Mouse (Mus musculus) limb, embryonic 11.5 days (tissue): ENCODE data around the gene St6galnac3. TPM values are rescaled to one million over a fixed set of nuclear protein-coding genes. Genes with fewer than 3 reads are reported as not detected.

Source experiments
- ATAC-seq: fragments of 200-750 bp; cut with Nextera tagmentation; 2 replicates; pipeline ENCODE4 v1.8.0; 2017; ENCODE audit warnings: low read depth; ENCODE audit not compliant: insufficient number of reproducible peaks, low FRiP score, low TSS enrichment
- DNase-seq: peaks from one replicate; pipeline ENCODE4 v3.0.0-alpha.2; 2015; ENCODE audit warnings: low spot score
- H3K27ac ChIP-seq: fragments of 300-500 bp; sonication (generic); replicated peaks from 2 replicates; pipeline ENCODE4 v1.5.1; 2014; ENCODE audit warnings: low read depth, mild to moderate bottlenecking, low read length
- H3K27me3 ChIP-seq: fragments of 300-500 bp; sonication (generic); 2 replicates; pipeline ENCODE4 v1.6.1; 2014; ENCODE audit warnings: mild to moderate bottlenecking, low read length, mixed read lengths; ENCODE audit not compliant: control insufficient read depth, insufficient read depth
- H3K36me3 ChIP-seq: fragments of 300-500 bp; sonication (generic); 2 replicates; pipeline ENCODE4 v1.6.1; 2014; ENCODE audit warnings: mild to moderate bottlenecking, low read length, moderate library complexity, mixed read lengths; ENCODE audit not compliant: control insufficient read depth, insufficient read depth
- H3K4me1 ChIP-seq: fragments of 300-500 bp; sonication (generic); 2 replicates; pipeline ENCODE4 v1.6.1; 2014; ENCODE audit warnings: low read length, mixed read lengths; ENCODE audit not compliant: control insufficient read depth, insufficient read depth
- H3K4me2 ChIP-seq: fragments of 300-500 bp; sonication (generic); 2 replicates; pipeline ENCODE4 v1.6.1; 2014; ENCODE audit warnings: low read depth, mild to moderate bottlenecking, moderate library complexity; ENCODE audit not compliant: severe bottlenecking
- H3K4me3 ChIP-seq: fragments of 300-500 bp; sonication (generic); 2 replicates; pipeline ENCODE4 v1.5.1; 2014; ENCODE audit warnings: low read depth, low read length
- H3K9ac ChIP-seq: fragments of 300-500 bp; sonication (generic); 2 replicates; pipeline ENCODE4 v1.6.1; 2014; ENCODE audit warnings: mild to moderate bottlenecking, low read length
- H3K9me3 ChIP-seq: fragments of 300-500 bp; sonication (generic); 2 replicates; pipeline ENCODE4 v1.6.1; 2016; ENCODE audit warnings: low read length; ENCODE audit not compliant: control insufficient read depth
- WGBS: fragments of 180-500 bp; shearing (Covaris S2); extraction: QIAGEN DNeasy Blood & Tissue Kit; methylation state at CpG from one replicate; pipeline ENCODE4 v1.1.7; 2014; 5-methylcytosine and 5-hydroxymethylcytosine counted together
- polyA plus RNA-seq: library from polyadenylated mRNA; unstranded; fragments of >200 nt; fragmentation: Nextera tagmentation; extraction: Ambion mirVana; gene quantifications from 2 replicates; pipeline ENCODE4 v1.2.1, GENCODE M21; 2014

St6galnac3 gene
- polyA plus RNA-seq, 1 experiment from 2014 or later, result 51.2 TPM

DNA sequence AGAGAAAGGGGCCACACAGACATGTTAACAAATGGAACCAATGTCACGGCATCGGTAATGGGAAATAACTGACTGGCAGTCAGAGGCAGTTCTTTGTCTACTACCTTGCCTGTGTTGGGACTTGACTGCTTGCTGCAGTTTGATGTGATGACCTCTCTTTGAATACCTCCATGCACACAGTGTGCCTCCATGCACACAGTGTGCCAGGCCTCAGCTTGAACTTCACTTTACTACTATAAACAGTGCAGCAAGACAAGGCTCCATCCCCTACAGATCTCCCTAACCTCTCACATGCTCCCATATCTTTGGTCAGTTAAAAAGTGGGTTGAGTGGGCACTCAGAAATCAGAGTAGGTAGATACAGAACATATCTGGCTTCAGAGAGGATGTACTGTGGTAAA is 341.3 kb downstream of the St6galnac3 start:
- no peak overlapping the region for H3K9ac ChIP-seq
- no peak overlapping the region for H3K4me2 ChIP-seq
- DNase-seq (no peak), ATAC-seq (no peak)
- H3K27me3 ChIP-seq, result no peaks in the 10 kb centered on the region
- H3K27ac ChIP-seq, result no peak overlapping the region
- H3K4me3 ChIP-seq, result no peak overlapping the region
- H3K9me3 ChIP-seq, result no peaks in the 10 kb centered on the region
- WGBS, result 99% methylated on average over 2 of the region's 2 CpGs
- no peaks in the 10 kb centered on the region for H3K4me1 ChIP-seq
- no peaks in the 10 kb centered on the region for H3K36me3 ChIP-seq

- Histone ChIP-seq H3K36me3 (no peaks in the 10 kb centered on the region), H3K9me3 (no peaks in the 10 kb centered on the region), H3K4me2 (no peak overlapping the region), H3K27ac (no peak overlapping the region), H3K9ac (no peak overlapping the region), H3K4me1 (no peaks in the 10 kb centered on the region), H3K27me3 (no peaks in the 10 kb centered on the region), H3K4me3 (no peak overlapping the region)
- WGBS, result 81% methylated on average over 10 of the region's 10 CpGs
- ATAC-seq (no peak), DNase-seq (no peak)
Observed at GRCm38 (mm10) chr3:153365057-153365755, 359.8 kb downstream of the St6galnac3 start.

DNA sequence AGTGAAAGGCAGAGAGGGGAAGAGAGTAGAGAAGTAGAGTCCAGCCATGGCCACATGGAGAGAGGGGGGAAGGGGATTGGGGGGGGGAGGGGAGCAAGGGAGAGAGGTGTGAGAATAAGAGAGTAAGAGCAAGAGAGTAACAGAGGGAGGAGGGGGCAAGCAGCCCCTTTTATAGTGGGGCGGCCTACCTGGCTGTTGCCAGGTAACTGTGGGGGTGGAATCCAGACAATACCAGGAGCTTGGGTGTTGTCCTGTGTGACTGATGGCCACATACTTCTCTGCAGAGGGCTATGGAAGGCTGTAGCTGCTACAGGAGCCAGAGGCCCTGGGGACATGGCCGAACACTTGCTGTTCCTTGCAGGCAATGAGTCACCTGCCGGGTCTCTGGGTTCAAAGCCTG is 360.6 kb downstream of the St6galnac3 start:
- no peak for DNase-seq
- ATAC-seq, result no peak
- Histone ChIP-seq H3K4me2 (no peak overlapping the region), H3K27me3 (no peaks in the 10 kb centered on the region), H3K4me3 (no peak overlapping the region), H3K9me3 (no peaks in the 10 kb centered on the region), H3K27ac (no peak overlapping the region), H3K4me1 (no peaks in the 10 kb centered on the region), H3K9ac (no peak overlapping the region), H3K36me3 (no peaks in the 10 kb centered on the region)
- WGBS, result 89% methylated on average over 3 of the region's 3 CpGs

- no peak for DNase-seq
- WGBS, result 89% methylated on average over 3 of the region's 3 CpGs
- Histone ChIP-seq H3K4me3 (no peak overlapping the region), H3K36me3 (no peaks in the 10 kb centered on the region), H3K9ac (no peak overlapping the region), H3K4me1 (no peaks in the 10 kb centered on the region), H3K4me2 (no peak overlapping the region), H3K27me3 (no peaks in the 10 kb centered on the region), H3K9me3 (no peaks in the 10 kb centered on the region), H3K27ac (no peak overlapping the region)
- ATAC-seq, result no peak
Observed at GRCm38 (mm10) chr3:153359966-153360365, 365.0 kb downstream of the St6galnac3 start.

DNA sequence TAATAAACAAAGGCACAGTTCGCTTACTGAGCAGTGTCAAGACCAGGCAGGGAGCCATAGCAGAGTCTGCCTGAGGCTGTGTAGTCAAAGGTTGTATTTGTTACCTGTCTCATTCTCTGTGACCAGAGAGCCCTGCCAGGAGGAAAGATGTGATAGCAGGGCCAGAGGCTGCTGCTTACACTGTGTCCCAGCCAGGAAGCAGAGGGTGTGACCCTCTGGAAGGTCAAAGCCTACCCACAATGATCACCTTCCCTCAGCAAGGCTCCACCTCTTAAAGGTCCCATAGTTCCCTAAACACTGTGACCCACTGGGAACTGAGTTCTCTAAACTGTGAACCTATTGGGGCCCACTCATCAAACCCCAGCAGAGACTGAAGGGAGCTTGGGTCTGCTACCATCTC is 368.9 kb downstream of the St6galnac3 start:
- Histone ChIP-seq H3K9ac (no peak overlapping the region), H3K36me3 (no peaks in the 10 kb centered on the region), H3K4me1 (no peaks in the 10 kb centered on the region), H3K4me3 (no peak overlapping the region), H3K9me3 (no peaks in the 10 kb centered on the region), H3K27me3 (no peaks in the 10 kb centered on the region), H3K4me2 (no peak overlapping the region), H3K27ac (no peak overlapping the region)
- 70% methylated on average over 1 of the region's 1 CpGs for WGBS
- DNase-seq, result no peak
- no peak for ATAC-seq

GRCm38 (mm10) chr3:153354988-153355297 is 370.0 kb downstream of the St6galnac3 start:
- Histone ChIP-seq H3K4me2 (no peak overlapping the region), H3K9ac (no peak overlapping the region), H3K4me3 (no peak overlapping the region), H3K27ac (no peak overlapping the region), H3K4me1 (no peaks in the 10 kb centered on the region), H3K36me3 (no peaks in the 10 kb centered on the region), H3K27me3 (no peaks in the 10 kb centered on the region), H3K9me3 (no peaks in the 10 kb centered on the region)
- DNase-seq, result no peak
- WGBS, result 78% methylated on average over 3 of the region's 3 CpGs
- no peak for ATAC-seq

- Histone ChIP-seq H3K4me2 (no peak overlapping the region), H3K27ac (no peak overlapping the region), H3K9me3 (no peaks in the 10 kb centered on the region), H3K36me3 (no peaks in the 10 kb centered on the region), H3K27me3 (no peaks in the 10 kb centered on the region), H3K4me1 (no peaks in the 10 kb centered on the region), H3K4me3 (no peak overlapping the region), H3K9ac (no peak overlapping the region)
- ATAC-seq (no peak), DNase-seq (no peak)
- WGBS, result 91% methylated on average over 6 of the region's 6 CpGs
Observed at GRCm38 (mm10) chr3:153354186-153354987, 370.6 kb downstream of the St6galnac3 start.

- Histone ChIP-seq H3K9ac (no peak overlapping the region), H3K4me1 (no peaks in the 10 kb centered on the region), H3K9me3 (no peaks in the 10 kb centered on the region), H3K4me2 (no peak overlapping the region), H3K36me3 (no peaks in the 10 kb centered on the region), H3K27me3 (no peaks in the 10 kb centered on the region), H3K4me3 (no peak overlapping the region), H3K27ac (no peak overlapping the region)
- DNase-seq (no peak), ATAC-seq (no peak)
- 91% methylated on average over 16 of the region's 16 CpGs for WGBS
Observed at GRCm38 (mm10) chr3:153353313-153354103, 371.5 kb downstream of the St6galnac3 start.
